Mouse (Mus musculus): ENCODE data around the gene Hspa14. TPM values are rescaled to one million over a fixed set of nuclear protein-coding genes. Genes with fewer than 3 reads are reported as not detected.

Gene Hspa14
- 85.9 and 88.6 TPM in 2 replicates for polyA plus RNA-seq (2015; fragmentation: Nextera tagmentation; extraction: Ambion mirVana)

DNA sequence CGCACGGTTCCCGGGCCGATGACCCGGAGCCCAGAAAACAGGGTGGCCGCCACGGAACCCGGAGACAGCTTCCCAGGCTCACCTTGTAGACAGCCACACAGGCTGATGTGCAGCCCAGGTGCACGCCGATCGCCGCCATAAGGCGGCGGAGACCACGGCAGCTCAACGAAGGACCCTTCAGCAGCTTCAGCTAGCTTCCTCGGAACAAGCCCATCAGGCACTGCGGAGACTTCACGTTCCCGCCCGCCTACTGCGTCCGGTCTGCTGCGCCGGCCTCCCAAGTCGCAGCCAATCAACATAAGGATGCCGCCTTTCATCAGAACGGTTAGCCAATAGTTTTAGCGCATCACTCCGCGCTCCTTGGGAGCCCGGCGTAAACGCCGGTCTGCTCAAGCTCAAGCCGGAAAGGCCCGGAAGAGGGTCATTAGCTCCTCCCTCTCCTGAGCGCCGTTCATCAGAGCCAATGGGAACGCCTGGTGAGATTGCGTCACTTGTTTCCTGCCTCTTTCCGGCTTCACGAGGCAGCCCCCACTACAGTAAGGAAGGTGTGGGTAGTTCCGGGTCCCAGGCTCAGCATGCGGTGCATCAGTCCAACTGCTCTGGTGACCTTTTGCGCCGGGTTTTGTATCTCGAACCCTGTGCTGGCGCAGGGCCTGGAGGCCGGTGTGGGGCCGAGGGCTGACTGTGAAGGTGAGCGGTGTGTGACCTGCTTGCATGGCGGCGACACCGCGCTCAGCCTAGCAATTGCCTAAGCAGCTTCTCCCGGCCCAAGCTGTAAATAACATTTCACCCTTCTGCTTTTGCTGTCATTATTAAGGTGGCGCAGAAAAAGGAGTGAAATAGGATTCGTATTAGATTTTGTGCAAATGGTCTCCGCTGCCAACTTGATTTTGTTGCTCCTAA lies at the start of gene Hspa14, which contains the start of the genes Gm45902 and Cdnf:
Gene Hspa14 (minus strand): TSS at position 263 of the 903 bp plus-strand sequence.
Gene Gm45902 (minus strand): TSS at position 239 of the 903 bp plus-strand sequence.
Gene Cdnf (plus strand): TSS at position 479 of the 903 bp plus-strand sequence.

GRCm38 (mm10) chr2:3474861-3475283 lies 37.7 kb downstream of the Hspa14 start, which contains the start of gene Suv39h2:
TSS of gene Suv39h2 (minus strand) at chr2:3475031.

Other genes starting within 250 kb of the Hspa14 start
- 20.2 and 21.0 TPM in 2 replicates for gene Nmt2, start 228.6 kb downstream of the Hspa14 start, polyA plus RNA-seq (2015; fragmentation: Nextera tagmentation; extraction: Ambion mirVana)
- gene Rpp38, start 180.2 kb downstream of the Hspa14 start, polyA plus RNA-seq (2015; fragmentation: Nextera tagmentation; extraction: Ambion mirVana) = 15.2 and 17.4 TPM in 2 replicates
- 0.34 TPM in 1 of 2 replicates, not detected in the other for gene Acbd7, start 176.6 kb downstream of the Hspa14 start, polyA plus RNA-seq (2015; fragmentation: Nextera tagmentation; extraction: Ambion mirVana)
- not detected in 2 replicates for gene Olah, start 115.6 kb downstream of the Hspa14 start, polyA plus RNA-seq (2015; fragmentation: Nextera tagmentation; extraction: Ambion mirVana)
- gene Meig1, start 90.2 kb downstream of the Hspa14 start, polyA plus RNA-seq (2015; fragmentation: Nextera tagmentation; extraction: Ambion mirVana) = not detected in 2 replicates
- gene Dclre1c, start 88.7 kb downstream of the Hspa14 start, polyA plus RNA-seq (2015; fragmentation: Nextera tagmentation; extraction: Ambion mirVana) = 6.4 and 8.2 TPM in 2 replicates
- gene Suv39h2, start 37.8 kb downstream of the Hspa14 start, polyA plus RNA-seq (2015; fragmentation: Nextera tagmentation; extraction: Ambion mirVana) = 8.4 TPM in 2 replicates
- 2.0 and 2.4 TPM in 2 replicates for gene Gm45902, start within 50 bp of the Hspa14 start, polyA plus RNA-seq (2015; fragmentation: Nextera tagmentation; extraction: Ambion mirVana)
- gene Cdnf, start 216 bp upstream of the Hspa14 start, polyA plus RNA-seq (2015; fragmentation: Nextera tagmentation; extraction: Ambion mirVana) = 0.12 and 0.28 TPM in 2 replicates
- gene Fam107b, start 57.7 kb upstream of the Hspa14 start, polyA plus RNA-seq (2015; fragmentation: Nextera tagmentation; extraction: Ambion mirVana) = 26.4 and 32.5 TPM in 2 replicates